Mouse (Mus musculus) adrenal gland, adult 2 months (tissue): ENCODE results near the gene Tpo. TPM values are rescaled to one million over a fixed set of nuclear protein-coding genes. Genes with fewer than 3 reads are reported as not detected.

Experiments used
- DNase-seq: peaks from one replicate; pipeline ENCODE4 v3.0.0; 2021
- polyA plus RNA-seq: library from polyadenylated mRNA; depleted of rRNA; stranded (reverse); fragments of >200 nt; gene quantifications from 2 replicates; pipeline ENCODE4 v1.2.3, GENCODE M21; 2012; rRNA removed
- total RNA-seq, 2 experiments: library from RNA; stranded (reverse); gene quantifications; 2 replicates each; pipeline ENCODE4 v1.2.3; 2021

Gene Tpo
- total and polyA plus RNA-seq, 3 experiments = 0.03 TPM; not detected in 2

DNA sequence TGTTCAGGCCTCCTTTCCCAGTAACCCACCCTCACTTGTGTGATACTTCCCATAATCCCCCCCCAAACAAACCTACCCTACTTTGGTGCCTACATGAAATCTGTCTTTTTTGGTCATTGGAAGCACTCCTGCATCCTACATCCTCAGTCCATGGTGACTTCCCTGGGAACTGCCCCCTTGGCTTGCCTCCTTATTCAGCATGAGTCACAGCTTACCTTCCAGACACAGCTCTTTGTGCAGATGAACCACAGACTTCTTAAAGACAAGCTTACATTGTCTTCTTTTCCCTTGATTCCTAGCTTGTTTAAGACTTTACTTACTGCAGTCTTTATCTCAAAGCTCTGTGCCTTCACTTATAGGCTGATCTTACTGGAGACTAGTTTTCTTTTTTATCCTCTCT is 112.0 kb downstream of the Tpo start:
- DNase-seq = no peak

- no peak for DNase-seq
Observed at GRCm38 (mm10) chr12:30017131-30017530, 115.3 kb downstream of the Tpo start.

DNA sequence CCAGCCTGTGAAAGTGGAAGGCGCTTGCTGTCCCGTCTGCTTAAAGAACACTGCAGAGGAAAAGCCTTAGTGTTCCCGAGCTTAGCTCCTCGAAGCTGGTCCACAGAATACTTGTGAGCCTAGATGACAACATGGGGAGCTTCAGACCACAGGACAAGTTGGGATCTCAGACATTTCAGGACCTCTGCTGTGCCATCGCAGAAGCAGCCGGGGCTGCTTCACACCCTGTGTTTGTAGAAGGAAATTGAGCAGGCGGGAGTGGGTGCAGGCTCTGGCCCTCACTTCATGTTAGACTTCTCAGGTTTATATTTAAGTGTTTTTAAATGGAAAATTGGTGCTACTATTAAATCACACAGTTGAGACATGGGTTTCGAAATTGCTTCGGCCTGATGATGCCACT is 116.9 kb downstream of the Tpo start:
- no peak for DNase-seq

GRCm38 (mm10) chr12:30008741-30009140 is 123.7 kb downstream of the Tpo start:
- DNase-seq = no peak

- DNase-seq = no peak
Observed at GRCm38 (mm10) chr12:30006586-30006985, 125.8 kb downstream of the Tpo start.

Other genes starting within 250 kb of the Tpo start
- 10 to 100 TPM; 50.3 to 59.2 TPM for gene Pxdn, start 195.0 kb downstream of the Tpo start, total RNA-seq
- gene Pxdn, start 195.0 kb downstream of the Tpo start, polyA plus RNA-seq = 75.0 and 85.7 TPM in 2 replicates
- gene Sntg2, start 240.8 kb upstream of the Tpo start, total RNA-seq = 1 to 10 TPM in 1 of 2 experiments, under 1 TPM in 1; 0.76 to 1.1 TPM
- gene Sntg2, start 240.8 kb upstream of the Tpo start, polyA plus RNA-seq = 0.54 and 1.0 TPM in 2 replicates